Mouse (Mus musculus) embryonic stem cell, embryonic (primary cell): ENCODE measurements around the gene Slc29a1.

ENCODE experiments used
- CTCF ChIA-PET, 4 experiments: fragments of 300-600 bp in 2 of 4; fragments of 350-600 bp in 2 of 4; sonication (Branson Sonifier 250); formaldehyde crosslinking; loops; one replicate each; lab custom pipeline; 2022; ENCODE audit warnings: inconsistent platforms in 2 of 4; lab: Charles Lee
- POLR2A ChIA-PET, 4 experiments: fragments of 300-600 bp in 2 of 4; fragments of 350-600 bp in 2 of 4; sonication (Branson Sonifier 250); formaldehyde crosslinking; loops; one replicate each; lab custom pipeline; 2022; ENCODE audit warnings: antibody characterized with exemption in 4 of 4, inconsistent platforms in 1 of 4; lab: Charles Lee

Slc29a1 gene

GRCm38 (mm10) chr17:45536264-45536663, 63.1 kb downstream of the Slc29a1 start:
- ChIA-PET CTCF (interaction anchor here in 2 of 4 experiments (1.2 to 2.3 kb wide), 3 partner anchors 13 to 30 kb away, joined by 3 to 10 read pairs (median 3); partner anchors contain the start of genes Tmem151b (in 2 of the 2) and Aars2 (in 1 of the 2)), POLR2A (interaction anchor here in 2 of 4 experiments (0.8 to 2.2 kb wide), 10 partner anchors 8 to 37 kb away, joined by 3 to 15 read pairs (median 4); partner anchors contain the start of genes Aars2 (in 2 of the 2), Tcte1 (in 2 of the 2) and Hsp90ab1 (in 1 of the 2))
